Mouse (Mus musculus) E14TG2a.4 (cell line): ENCODE data around the gene Atp8a2.

Experiments
- H3K27me3 ChIP-seq: 2 replicates; pipeline ENCODE4 v1.6.1; 2014; ENCODE audit warnings: low read length, control low read depth; ENCODE audit not compliant: insufficient read depth
- H3K36me3 ChIP-seq: 2 replicates; pipeline ENCODE4 v1.6.1; 2014; ENCODE audit warnings: low read length, control low read depth; ENCODE audit not compliant: insufficient read depth
- H3K4me1 ChIP-seq: replicated peaks from 2 replicates; pipeline ENCODE4 v1.6.1; 2014; ENCODE audit warnings: low read depth, low read length, control low read depth
- H3K4me3 ChIP-seq: replicated peaks from 2 replicates; pipeline ENCODE4 v1.5.1; 2014; ENCODE audit warnings: mild to moderate bottlenecking, low read length
- H3K9me3 ChIP-seq: 2 replicates; pipeline ENCODE4 v1.6.1; 2014; ENCODE audit warnings: low read length, control low read depth
- CTCF ChIP-seq: conservative IDR thresholded peaks from 2 replicates; pipeline ENCODE4 v1.5.1; 2014; ENCODE audit warnings: low read length
- NANOG ChIP-seq: IDR thresholded peaks from 2 replicates; pipeline ENCODE4 v1.6.1; 2014; ENCODE audit warnings: borderline replicate concordance, low read length, mixed read lengths
- POU5F1 ChIP-seq: IDR thresholded peaks from 2 replicates; pipeline ENCODE4 v1.6.1; 2014; ENCODE audit warnings: low read length, borderline replicate concordance

Atp8a2 gene

DNA sequence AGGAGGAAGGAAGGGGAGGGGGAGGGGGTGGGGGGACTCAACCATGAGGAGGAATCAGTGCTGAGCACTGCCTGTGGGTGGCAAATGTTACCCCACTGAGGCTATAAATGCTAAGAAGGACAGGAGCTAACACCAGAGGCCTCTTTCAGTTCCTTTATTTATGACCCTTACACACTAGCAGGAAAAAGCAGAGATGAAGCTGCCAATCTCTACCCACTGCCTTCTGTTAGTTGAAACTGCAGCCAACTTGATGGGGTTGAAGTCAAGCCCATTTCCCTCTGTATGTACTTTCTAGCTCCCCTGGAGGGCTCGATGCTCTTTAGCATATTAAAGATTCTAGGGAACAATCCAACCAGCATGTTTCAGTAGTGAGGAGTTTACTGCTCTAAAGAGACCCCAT, 303.0 kb downstream of the Atp8a2 start:
- Histone ChIP-seq H3K9me3 (no peaks in the 10 kb centered on the region), H3K27me3 (no peaks in the 10 kb centered on the region), H3K4me1 (no peaks in the 10 kb centered on the region), H3K36me3 (no peaks in the 10 kb centered on the region), H3K4me3 (no peak overlapping the region)
- TF ChIP-seq CTCF: no peak
- TF ChIP-seq NANOG: no peak
- TF ChIP-seq POU5F1: no peak

DNA sequence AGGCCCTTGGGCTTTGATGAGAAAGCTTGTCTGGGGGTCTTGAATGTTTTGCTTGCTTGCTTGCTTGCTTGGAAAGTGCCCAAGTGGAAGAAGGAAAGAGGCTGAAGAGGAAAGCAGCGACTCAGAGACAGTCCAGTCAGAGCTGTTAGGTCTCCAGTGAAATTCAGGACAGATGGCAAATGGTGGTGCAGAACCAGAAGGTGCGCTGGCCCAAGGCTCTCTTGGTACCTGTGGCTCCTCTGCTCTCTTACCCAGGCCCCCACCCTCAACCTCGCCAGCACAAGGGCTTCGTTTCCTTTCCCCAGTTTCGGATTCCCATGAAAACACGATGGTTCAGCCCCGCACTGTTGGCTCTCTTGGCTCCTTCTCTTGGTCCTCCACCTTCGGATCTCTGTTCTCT, 304.9 kb downstream of the Atp8a2 start:
- TF ChIP-seq POU5F1 (no peak), NANOG (no peak), CTCF (no peak)
- no peaks in the 10 kb centered on the region for H3K36me3 ChIP-seq
- H3K4me3 ChIP-seq: no peak overlapping the region
- H3K27me3 ChIP-seq: no peaks in the 10 kb centered on the region
- no peaks in the 10 kb centered on the region for H3K4me1 ChIP-seq
- no peaks in the 10 kb centered on the region for H3K9me3 ChIP-seq

DNA sequence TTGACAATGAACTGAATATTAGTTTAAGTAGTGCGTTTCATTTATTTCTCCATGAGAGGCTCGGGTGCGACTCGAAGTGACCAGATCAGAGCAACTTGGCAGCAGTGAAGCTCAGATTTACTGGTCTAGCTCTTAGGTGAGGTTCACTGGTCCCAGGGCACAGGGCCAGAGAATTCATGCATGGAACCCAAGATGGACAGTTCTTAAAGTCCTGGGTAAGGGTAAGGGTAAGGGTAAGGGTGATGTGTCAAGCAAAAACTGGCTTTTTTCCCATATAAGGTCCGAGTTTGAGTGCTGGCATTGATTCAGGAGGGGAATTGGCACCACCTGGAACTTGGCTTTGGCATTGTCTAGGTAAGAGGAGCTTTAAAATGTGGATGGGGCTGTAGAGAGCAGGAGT, 305.5 kb downstream of the Atp8a2 start:
- no peak overlapping the region for H3K4me3 ChIP-seq
- TF ChIP-seq POU5F1: no peak
- TF ChIP-seq CTCF: no peak
- TF ChIP-seq NANOG: no peak

DNA sequence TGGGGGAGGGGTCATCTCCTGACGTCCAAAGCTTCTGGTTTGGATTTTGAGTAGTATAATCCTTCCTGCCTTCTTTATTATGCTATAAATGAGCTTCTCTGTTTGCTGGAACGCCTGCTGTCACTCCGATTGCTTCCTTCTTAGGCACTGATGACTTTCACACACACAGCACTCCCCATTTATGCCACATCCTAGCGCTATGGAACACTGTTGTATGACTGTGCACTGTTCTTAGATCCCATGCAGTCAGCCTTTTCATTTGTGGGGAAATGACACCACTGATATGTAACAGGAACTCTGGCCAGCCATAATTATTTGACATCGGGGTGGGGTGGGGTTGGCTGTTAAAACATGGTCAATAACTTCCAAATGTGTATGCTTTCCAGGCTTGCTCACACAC, 306.2 kb downstream of the Atp8a2 start:
- TF ChIP-seq NANOG: no peak
- TF ChIP-seq POU5F1: no peak
- no peak for TF ChIP-seq CTCF
- no peaks in the 10 kb centered on the region for H3K27me3 ChIP-seq
- no peaks in the 10 kb centered on the region for H3K4me1 ChIP-seq
- no peak overlapping the region for H3K4me3 ChIP-seq
- H3K36me3 ChIP-seq: no peaks in the 10 kb centered on the region
- no peaks in the 10 kb centered on the region for H3K9me3 ChIP-seq

More for the DNA sequence above, 305.5 kb downstream of the Atp8a2 start:
- H3K4me1 ChIP-seq: no peaks in the 10 kb centered on the region
- no peaks in the 10 kb centered on the region for H3K27me3 ChIP-seq
- no peaks in the 10 kb centered on the region for H3K9me3 ChIP-seq
- H3K36me3 ChIP-seq: no peaks in the 10 kb centered on the region

DNA sequence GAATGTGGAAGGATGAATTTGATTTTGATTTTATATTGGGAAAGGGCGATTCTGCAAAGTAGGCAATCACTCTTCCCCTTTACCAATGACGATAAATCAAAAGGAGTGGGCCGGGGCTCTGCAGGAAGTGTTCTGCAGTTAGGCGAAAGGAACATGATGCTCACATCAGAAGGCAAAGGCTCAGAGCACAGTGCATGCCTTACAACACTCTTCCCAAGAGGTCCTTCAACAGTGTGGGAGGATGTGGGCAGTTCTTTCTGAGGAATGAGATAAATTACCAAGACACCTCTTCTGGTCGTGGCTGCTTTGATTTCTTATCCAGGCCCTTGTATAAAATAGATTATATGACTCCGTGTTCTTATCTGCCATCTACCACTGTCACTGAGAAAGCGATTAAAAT, 306.9 kb downstream of the Atp8a2 start:
- Histone ChIP-seq H3K4me3 (no peak overlapping the region), H3K4me1 (no peaks in the 10 kb centered on the region), H3K36me3 (no peaks in the 10 kb centered on the region), H3K9me3 (no peaks in the 10 kb centered on the region), H3K27me3 (no peaks in the 10 kb centered on the region)
- TF ChIP-seq POU5F1: no peak
- TF ChIP-seq NANOG: no peak
- TF ChIP-seq CTCF: no peak

DNA sequence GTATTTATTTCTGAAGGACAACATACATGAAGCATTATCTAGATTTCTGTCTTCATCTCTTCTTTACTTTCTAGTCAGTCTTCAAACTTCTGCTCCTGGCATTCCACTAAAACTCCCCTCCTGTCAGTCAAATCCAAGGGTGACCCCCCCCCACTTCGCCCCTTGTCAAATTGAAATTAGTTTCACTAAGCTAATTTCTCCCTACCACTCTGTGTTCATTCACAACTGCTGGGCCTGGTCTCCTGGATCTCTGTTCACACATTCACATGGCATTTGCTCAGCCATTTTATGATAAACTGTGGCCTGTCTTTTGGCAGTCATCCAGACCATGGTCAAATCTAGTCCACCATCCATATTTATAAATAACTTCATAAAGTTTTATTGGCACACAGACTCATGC, 308.5 kb downstream of the Atp8a2 start:
- no peaks in the 10 kb centered on the region for H3K9me3 ChIP-seq
- H3K4me1 ChIP-seq: no peaks in the 10 kb centered on the region
- TF ChIP-seq POU5F1: no peak
- no peak for TF ChIP-seq CTCF
- TF ChIP-seq NANOG: no peak
- no peaks in the 10 kb centered on the region for H3K36me3 ChIP-seq
- no peak overlapping the region for H3K4me3 ChIP-seq
- H3K27me3 ChIP-seq: no peaks in the 10 kb centered on the region

DNA sequence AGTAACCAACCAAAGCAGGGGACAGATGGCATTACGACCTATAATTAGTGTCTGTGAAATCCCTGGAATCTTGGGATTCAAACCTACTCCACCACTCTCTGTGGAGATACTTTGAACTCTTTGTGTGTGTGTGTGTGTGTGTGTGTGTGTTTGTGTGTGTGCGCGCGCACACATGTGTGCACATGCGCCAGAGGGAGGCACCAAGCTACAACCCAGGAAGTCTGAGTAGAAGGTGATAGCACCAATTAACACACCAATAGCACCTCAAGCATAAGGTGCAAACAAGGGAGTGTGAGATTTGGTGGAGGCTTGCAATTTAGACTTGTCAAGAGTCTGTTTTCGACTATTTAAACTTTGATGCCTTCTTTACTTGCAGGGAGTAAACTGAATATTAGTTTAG, 308.9 kb downstream of the Atp8a2 start:
- TF ChIP-seq NANOG (no peak), POU5F1 (no peak), CTCF (no peak)
- Histone ChIP-seq H3K4me3 (no peak overlapping the region), H3K4me1 (no peaks in the 10 kb centered on the region), H3K36me3 (no peaks in the 10 kb centered on the region), H3K9me3 (no peaks in the 10 kb centered on the region), H3K27me3 (no peaks in the 10 kb centered on the region)

DNA sequence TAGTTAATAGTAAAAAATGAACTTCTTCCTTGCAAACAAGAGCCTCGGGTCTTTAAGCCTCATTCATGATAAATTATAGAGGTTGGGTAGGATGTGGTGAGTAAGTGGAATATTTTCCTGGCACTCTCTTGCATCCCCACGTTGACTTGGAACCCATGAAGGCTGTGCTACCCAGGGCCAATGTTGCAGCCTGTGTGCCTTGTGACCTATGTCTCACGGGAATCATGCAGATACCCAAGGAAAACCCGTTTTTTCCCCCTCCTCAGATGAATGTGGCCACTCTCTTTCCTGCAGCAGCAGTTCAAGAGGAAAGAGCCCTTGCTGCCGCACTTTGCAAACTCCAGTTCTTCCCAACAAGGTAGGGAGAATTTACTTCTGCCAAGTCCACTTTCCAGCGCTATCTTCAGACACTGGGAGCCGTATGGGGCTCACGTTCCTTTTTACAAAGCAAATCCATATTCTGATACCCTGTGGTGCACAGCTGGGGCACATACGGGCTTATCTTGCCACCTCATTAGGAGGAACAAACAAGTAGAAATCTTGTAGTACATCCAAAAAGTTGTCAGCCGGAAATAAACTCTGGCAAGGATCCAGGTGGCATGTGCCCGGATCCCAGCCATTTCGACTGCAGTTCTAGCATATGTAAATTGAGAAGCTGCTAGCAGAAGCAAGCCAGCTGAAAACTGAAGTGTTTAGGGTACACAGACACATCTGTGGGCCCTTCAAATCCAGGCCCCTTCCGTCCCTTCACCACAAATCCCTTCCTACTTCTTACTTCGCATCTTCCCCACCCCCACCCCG, 309.7 kb downstream of the Atp8a2 start:
- Histone ChIP-seq H3K4me3 (no peak overlapping the region), H3K27me3 (no peaks in the 10 kb centered on the region), H3K9me3 (no peaks in the 10 kb centered on the region), H3K4me1 (no peaks in the 10 kb centered on the region), H3K36me3 (no peaks in the 10 kb centered on the region)
- TF ChIP-seq POU5F1 (no peak), CTCF (no peak), NANOG (no peak)
